Mouse (Mus musculus): ENCODE results near the gene Ube2o.
"Not testable (repeated sequence)": the region's sequence is repeated elsewhere in the genome, so short reads cannot be mapped to it uniquely, and the experiment has no call there.

Ube2o gene

GRCm38 (mm10) chr11:116493191-116493590 is 88.1 kb downstream of the Ube2o start:
- no peak for ATAC-seq (ENCODE audit: insufficient number of reproducible peaks, low FRiP score, low TSS enrichment)

- not testable (repeated sequence) for ATAC-seq (ENCODE audit: insufficient number of reproducible peaks, low FRiP score, low TSS enrichment)
Measured at GRCm38 (mm10) chr11:116492507-116492906, 88.7 kb downstream of the Ube2o start.

GRCm38 (mm10) chr11:116491338-116491737 is 89.9 kb downstream of the Ube2o start:
- ATAC-seq (ENCODE audit: insufficient number of reproducible peaks, low FRiP score, low TSS enrichment) = no peak

GRCm38 (mm10) chr11:116490232-116491107 is 90.8 kb downstream of the Ube2o start:
- ATAC-seq (ENCODE audit: insufficient number of reproducible peaks, low FRiP score, low TSS enrichment) = peak; percentile 75; the same call in 1 of the 2 replicates

- peak; percentile 24; the same call in 1 of the 2 replicates for ATAC-seq (ENCODE audit: insufficient number of reproducible peaks, low FRiP score, low TSS enrichment)
Measured at GRCm38 (mm10) chr11:116489771-116490231, 91.4 kb downstream of the Ube2o start.

- no peak for ATAC-seq (ENCODE audit: insufficient number of reproducible peaks, low FRiP score, low TSS enrichment)
Measured at GRCm38 (mm10) chr11:116488693-116489375, 92.4 kb downstream of the Ube2o start.

GRCm38 (mm10) chr11:116488207-116488606 is 93.0 kb downstream of the Ube2o start:
- ATAC-seq (ENCODE audit: insufficient number of reproducible peaks, low FRiP score, low TSS enrichment) = no peak

Data from cerebellum, adult (tissue).